ENCODE assay signal across 8 mouse cellular contexts in genomic region chr7:59230304-59230703, GRCm38 (mm10). TPM values are rescaled to one million over a fixed set of nuclear protein-coding genes. Genes with fewer than 3 reads are reported as not detected.
A peak's percentile ranks its signal among the peaks of the same experiment; 100 is the strongest.
DNase-seq lines count a peak whose midpoint lies in the region; ATAC-seq and TF ChIP-seq lines count a peak whose summit lies in the region.

No protein-coding gene starts in this region.

- no peak for DNase-seq in kidney, adult 11 months
- no peak for DNase-seq in intestine, embryonic 14.5 days (ENCODE audit: low spot score)
- no peak for DNase-seq in midbrain, postnatal 0 days (ENCODE audit: low spot score)
- DNase-seq in right cerebral cortex, postnatal 36 days (ENCODE audit: low spot score in 2 of 2), result no peak
- no peak for DNase-seq in adrenal gland, postnatal 10 days
- no peak for DNase-seq in thymus, postnatal 36 days

- ATAC-seq in kidney, embryonic 15.5 days (replicated peaks; ENCODE audit: low FRiP score), result no peak
- no peak for ATAC-seq in intestine, embryonic 14.5 days (replicated peaks; ENCODE audit: low FRiP score, low TSS enrichment, low read depth)
- ATAC-seq in midbrain, postnatal 0 days (ENCODE audit: low FRiP score), result no peak

- peak overlapping the region; percentile 96 for H3K4me3 ChIP-seq in kidney, embryonic 15.5 days (replicated peaks)
- peak overlapping the region; percentile 56 for H3K4me3 ChIP-seq in cortical plate, adult 2 months (ENCODE audit: insufficient read depth, low read length)
- peak overlapping the region; percentile 91 for H3K4me3 ChIP-seq in intestine, embryonic 14.5 days (ENCODE audit: low read depth, low read length)
- peak overlapping the region; percentile 73 for H3K4me3 ChIP-seq in midbrain, postnatal 0 days (ENCODE audit: low read depth, low read length)

- no peak for TF ChIP-seq POLR2A in cortical plate, adult 2 months (IDR thresholded peaks at IDR 0.05; ENCODE audit: extremely low read depth, insufficient read depth, low read length)

- 48% methylated on average over 4 of the region's 4 CpGs for WGBS in kidney, embryonic 15.5 days
- WGBS in intestine, embryonic 14.5 days, result 39% methylated on average over 4 of the region's 4 CpGs
- WGBS in midbrain, postnatal 0 days, result 32% methylated on average over 4 of the region's 4 CpGs

- H3K4me2 ChIP-seq in kidney, embryonic 15.5 days, result peak overlapping the region; percentile 72
- peak overlapping the region; percentile 82 for H3K4me2 ChIP-seq in intestine, embryonic 14.5 days (ENCODE audit: low read length)
- H3K4me2 ChIP-seq in midbrain, postnatal 0 days (ENCODE audit: low read depth, low read length, poor library complexity, severe bottlenecking), result peak overlapping the region; percentile 59

- H3K27me3 ChIP-seq in kidney, embryonic 15.5 days, result no peaks in the 10 kb centered on the region
- H3K27me3 ChIP-seq in intestine, embryonic 14.5 days (replicated peaks; ENCODE audit: control insufficient read depth, insufficient read depth, low read length), result no peaks in the 10 kb centered on the region
- no peaks in the 10 kb centered on the region for H3K27me3 ChIP-seq in midbrain, postnatal 0 days (ENCODE audit: insufficient read depth, low read length)

- no peak for TF ChIP-seq CTCF in cortical plate, adult 2 months (IDR thresholded peaks at IDR 0.05; ENCODE audit: extremely low read depth, insufficient read depth, low read length)
- TF ChIP-seq CTCF in midbrain, postnatal 0 days (IDR thresholded peaks at IDR 0.05), result no peak

- H3K9ac ChIP-seq in kidney, embryonic 15.5 days, result no peak overlapping the region
- H3K9ac ChIP-seq in intestine, embryonic 14.5 days (ENCODE audit: low read length), result peak overlapping the region; percentile 94
- peak overlapping the region; percentile 94 for H3K9ac ChIP-seq in midbrain, postnatal 0 days (replicated peaks; ENCODE audit: low read length, poor library complexity, severe bottlenecking)

- H3K9me3 ChIP-seq in kidney, embryonic 15.5 days (replicated peaks), result no peaks in the 10 kb centered on the region
- no peaks in the 10 kb centered on the region for H3K9me3 ChIP-seq in intestine, embryonic 14.5 days (ENCODE audit: control insufficient read depth, low read length)
- H3K9me3 ChIP-seq in midbrain, postnatal 0 days (ENCODE audit: low read length), result no peaks in the 10 kb centered on the region

- peaks cover 10% of the 10 kb centered on the region for H3K4me1 ChIP-seq in kidney, embryonic 15.5 days
- no peaks in the 10 kb centered on the region for H3K4me1 ChIP-seq in cortical plate, adult 2 months (ENCODE audit: control insufficient read depth, insufficient read depth, low read length)
- H3K4me1 ChIP-seq in intestine, embryonic 14.5 days (replicated peaks; ENCODE audit: control insufficient read depth, insufficient read depth, low read length), result 0 out of 2 replicates have a peak, but pooled peaks cover 9% of the 10 kb centered on the region
- 0 out of 2 replicates have a peak, but pooled peaks cover 3% of the 10 kb centered on the region for H3K4me1 ChIP-seq in midbrain, postnatal 0 days (ENCODE audit: insufficient read depth, low read length)

- no peaks in the 10 kb centered on the region for H3K36me3 ChIP-seq in kidney, embryonic 15.5 days
- H3K36me3 ChIP-seq in intestine, embryonic 14.5 days (ENCODE audit: control insufficient read depth, insufficient read depth, low read length), result no peaks in the 10 kb centered on the region
- H3K36me3 ChIP-seq in midbrain, postnatal 0 days (ENCODE audit: insufficient read depth, low read length), result no peaks in the 10 kb centered on the region

- no peak overlapping the region for H3K27ac ChIP-seq in kidney, embryonic 15.5 days
- H3K27ac ChIP-seq in cortical plate, adult 2 months (ENCODE audit: insufficient read depth, low read length), result no peak overlapping the region
- H3K27ac ChIP-seq in intestine, embryonic 14.5 days (ENCODE audit: low read depth), result no peak overlapping the region
- no peak overlapping the region for H3K27ac ChIP-seq in midbrain, postnatal 0 days (ENCODE audit: low read depth, low read length)

RNA-seq across cellular contexts. Expression of gene Ube3a, which starts 1.8 kb away (rescaled TPM):
- polyA plus RNA-seq in kidney, embryonic 15.5 days (2015; fragmentation: Nextera tagmentation; extraction: Ambion mirVana), result 133 and 136 TPM in 2 replicates
- 26.4 and 27.1 TPM in 2 replicates for polyA plus RNA-seq in cortical plate, adult 2 months (2012; rRNA removed)
- polyA plus RNA-seq in intestine, embryonic 14.5 days (2014; fragmentation: Nextera tagmentation; extraction: Ambion mirVana), result 128 and 131 TPM in 2 replicates
- 114 and 154 TPM in 2 replicates for total RNA-seq in midbrain, postnatal 0 days (2014; rRNA removed)
- polyA plus RNA-seq in midbrain, postnatal 0 days (2015; fragmentation: Nextera tagmentation; extraction: Ambion mirVana), result 131 and 158 TPM in 2 replicates
- 100 to 1,000 TPM; 135 to 143 TPM for total RNA-seq in adrenal gland, postnatal 10 days (2021)
